Comparison of ENCODE assay signal across 8 mouse cellular contexts in the genomic region with DNA sequence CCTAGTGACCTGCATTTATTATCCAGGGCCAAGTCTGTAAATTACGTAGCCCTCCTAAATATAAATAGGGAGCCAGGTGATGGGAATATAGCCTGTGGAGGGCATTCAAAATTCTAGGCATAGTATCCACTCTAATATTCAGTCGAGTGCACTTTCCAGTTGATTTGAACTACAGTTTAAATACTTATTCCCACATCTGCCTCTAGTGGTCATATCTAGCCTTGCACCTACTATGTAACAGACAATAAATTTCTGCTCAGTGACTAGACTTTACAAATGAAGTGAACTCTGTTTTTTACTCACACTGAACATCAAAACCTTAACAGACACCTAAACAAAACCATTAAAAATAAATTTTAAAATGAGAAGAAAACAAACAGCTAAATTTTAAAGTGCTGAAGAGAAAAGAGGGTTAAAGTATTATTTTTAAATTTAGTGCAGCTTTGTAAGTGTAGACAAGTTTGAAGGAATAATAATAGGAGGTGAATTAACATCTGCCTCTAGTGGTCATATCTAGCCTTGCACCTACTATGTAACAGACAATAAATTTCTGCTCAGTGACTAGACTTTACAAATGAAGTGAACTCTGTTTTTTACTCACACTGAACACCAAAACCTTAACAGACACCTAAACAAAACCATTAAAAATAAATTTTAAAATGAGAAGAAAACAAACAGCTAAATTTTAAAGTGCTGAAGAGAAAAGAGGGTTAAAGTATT. TPM values are rescaled to one million over a fixed set of nuclear protein-coding genes. Genes with fewer than 3 reads are reported as not detected.
DNase-seq lines count a peak whose midpoint lies in the region; ATAC-seq and TF ChIP-seq lines count a peak whose summit lies in the region.
"Not testable (repeated sequence)": the region's sequence is repeated elsewhere in the genome, so short reads cannot be mapped to it uniquely, and the experiment has no call there.

No protein-coding gene starts in this region.

- peak; percentile 48 for DNase-seq in MEL (ENCODE audit: low read depth, low spot score)
- DNase-seq in cerebellum, postnatal 14 days, result peak; percentile 10 to 14
- peak; percentile 1 for DNase-seq in hindbrain, embryonic 11.5 days (ENCODE audit: low spot score)
- DNase-seq in kidney, postnatal 14 days, result peak; percentile 24
- not testable (repeated sequence) for DNase-seq in liver, postnatal 0 days; stomach, postnatal 0 days (ENCODE audit: low spot score)

- not testable (repeated sequence) for H3K9me3 ChIP-seq in MEL (replicated peaks; ENCODE audit: insufficient read depth, low read length); hindbrain, embryonic 11.5 days (ENCODE audit: control insufficient read depth, low read length); liver, postnatal 0 days (ENCODE audit: low read length); stomach, postnatal 0 days (ENCODE audit: control insufficient read depth, low read length)

- not testable (repeated sequence) for H3K27ac ChIP-seq in MEL (ENCODE audit: control insufficient read depth, low read depth, low read length); hindbrain, embryonic 11.5 days (ENCODE audit: low read depth, low read length); liver, postnatal 0 days (ENCODE audit: low read depth); stomach, postnatal 0 days (replicated peaks)

- H3K4me1 ChIP-seq in MEL (ENCODE audit: control insufficient read depth in 1 of 2, insufficient read depth in 2 of 2, low read length in 2 of 2); hindbrain, embryonic 11.5 days (replicated peaks; ENCODE audit: control insufficient read depth, insufficient read depth, low read length); liver, postnatal 0 days (ENCODE audit: insufficient read depth); stomach, postnatal 0 days (replicated peaks; ENCODE audit: control insufficient read depth, insufficient read depth): not testable (repeated sequence)

- H3K4me2 ChIP-seq in hindbrain, embryonic 11.5 days (replicated peaks; ENCODE audit: low read depth, low read length); liver, postnatal 0 days (ENCODE audit: low read depth, low read length); stomach, postnatal 0 days (replicated peaks; ENCODE audit: low read depth): not testable (repeated sequence)

- not testable (repeated sequence) for H3K79me2 ChIP-seq in MEL (ENCODE audit: control insufficient read depth, insufficient read depth, low read length, poor library complexity)

- H3K9ac ChIP-seq in MEL (ENCODE audit: control insufficient read depth, low read depth, low read length, poor library complexity, severe bottlenecking); hindbrain, embryonic 11.5 days (ENCODE audit: low read depth, low read length); liver, postnatal 0 days (replicated peaks); stomach, postnatal 0 days (ENCODE audit: low read length): not testable (repeated sequence)

- 77% methylated on average over 2 of the region's 2 CpGs for WGBS in hindbrain, embryonic 11.5 days
- whole genome bisulfite sequencing in liver, postnatal 0 days (ENCODE audit: insufficient replicate concordance), result 70% methylated on average over 2 of the region's 2 CpGs
- 81% methylated on average over 2 of the region's 2 CpGs for WGBS in stomach, postnatal 0 days

- H3K4me3 ChIP-seq in MEL (ENCODE audit: control insufficient read depth in 1 of 2, insufficient read depth in 1 of 2, low read depth in 2 of 2, low read length in 2 of 2); hindbrain, embryonic 11.5 days (ENCODE audit: low read depth, low read length); liver, postnatal 0 days (ENCODE audit: low read depth, low read length); stomach, postnatal 0 days (ENCODE audit: low read depth, low read length): not testable (repeated sequence)

- TF ChIP-seq CTCF in MEL (IDR thresholded peaks at IDR 0.05 in 2 of 3, conservative IDR thresholded peaks at IDR 0.05 in 1 of 3; ENCODE audit: control insufficient read depth in 1 of 3, insufficient read depth in 1 of 3, low read depth in 2 of 3, low read length in 3 of 3, poor library complexity in 1 of 3, severe bottlenecking in 1 of 3), result peak in 2 of 3 experiments; percentile 21 to 33; a peak in 1 of 6 replicates
- peak; percentile 50 for TF ChIP-seq CTCF in liver, postnatal 0 days (IDR thresholded peaks at IDR 0.05; ENCODE audit: low read depth)
- peak; percentile 50 for TF ChIP-seq CTCF in stomach, postnatal 0 days (IDR thresholded peaks at IDR 0.05; ENCODE audit: low read depth)

- not testable (repeated sequence) for TF ChIP-seq EP300 in MEL (IDR thresholded peaks at IDR 0.05; ENCODE audit: low read depth in 1 of 2, low read length in 2 of 2); liver, postnatal 0 days (IDR thresholded peaks at IDR 0.05; ENCODE audit: low read depth); stomach, postnatal 0 days (optimal IDR thresholded peaks at IDR 0.05)

- ATAC-seq in frontal cortex, adult (ENCODE audit: low TSS enrichment), result peak; percentile 57; the same call in 1 of the 2 replicates
- not testable (repeated sequence) for ATAC-seq in hindbrain, embryonic 11.5 days (ENCODE audit: low FRiP score); stomach, postnatal 0 days (ENCODE audit: low FRiP score, low TSS enrichment)
- ATAC-seq in liver, postnatal 0 days, result peak; percentile 56
- peak; percentile 96 for ATAC-seq in megakaryocyte-erythroid progenitor cell, adult 5-6 weeks (replicated peaks; ENCODE audit: low FRiP score, low TSS enrichment, poor library complexity, severe bottlenecking)

- H3K36me3 ChIP-seq in MEL (ENCODE audit: control insufficient read depth in 1 of 2, insufficient read depth in 2 of 2, low read length in 2 of 2); hindbrain, embryonic 11.5 days (ENCODE audit: control insufficient read depth, insufficient read depth, low read length); liver, postnatal 0 days (replicated peaks; ENCODE audit: insufficient read depth, low read length); stomach, postnatal 0 days (ENCODE audit: control insufficient read depth, insufficient read depth, low read length): not testable (repeated sequence)

- not testable (repeated sequence) for TF ChIP-seq POLR2A in MEL (IDR thresholded peaks at IDR 0.05; ENCODE audit: control insufficient read depth in 1 of 2, insufficient read depth in 1 of 2, low read depth in 1 of 2, low read length in 2 of 2, poor library complexity in 1 of 2)

- H3K27me3 ChIP-seq in MEL (ENCODE audit: control insufficient read depth in 1 of 2, insufficient read depth in 2 of 2, low read length in 2 of 2); hindbrain, embryonic 11.5 days (ENCODE audit: control insufficient read depth, insufficient read depth, low read length); liver, postnatal 0 days (ENCODE audit: insufficient read depth, low read length); stomach, postnatal 0 days (ENCODE audit: control insufficient read depth, insufficient read depth, low read length): not testable (repeated sequence)

- peak; percentile 11 for TF ChIP-seq RAD21 in MEL (IDR thresholded peaks at IDR 0.05; ENCODE audit: low read depth, low read length)

TF ChIP-seq in MEL, 35 proteins besides CTCF, POLR2A, EP300 and RAD21:
- TF ChIP-seq SMC3 (IDR thresholded peaks at IDR 0.05; ENCODE audit: low read depth, low read length), result peak; percentile 21

RNA-seq across cellular contexts. Expression of a gene that starts 24.4 kb away (rescaled TPM):
- total RNA-seq in MEL (2012; rRNA removed), result 12.9 and 13.2 TPM in 2 replicates
- polyA plus RNA-seq in MEL (2012; ENCODE audit: insufficient read depth in 1 of 2, insufficient read length in 2 of 2, low read depth in 1 of 2, low replicate concordance in 2 of 2, missing spikeins in 1 of 2), result 10 to 100 TPM in 1 of 2 experiments, not detected in 1; 30.2 TPM
- polyA plus RNA-seq in hindbrain, embryonic 11.5 days (2014; fragmentation: Nextera tagmentation; extraction: Ambion mirVana), result 42.5 and 54.9 TPM in 2 replicates
- polyA plus RNA-seq in liver, postnatal 0 days (2015; fragmentation: Nextera tagmentation; extraction: Ambion mirVana), result 24.7 and 29.1 TPM in 2 replicates
- 35.9 and 65.4 TPM in 2 replicates for total RNA-seq in megakaryocyte-erythroid progenitor cell, adult 5-6 weeks (2014; fragmentation: Nextera tagmentation)
- total RNA-seq in megakaryocyte-erythroid progenitor cell, adult 5-6 weeks (2017), result 39.5 and 47.3 TPM in 2 replicates
- polyA plus RNA-seq in stomach, postnatal 0 days (2015; fragmentation: Nextera tagmentation; extraction: Ambion mirVana), result 40.0 and 40.3 TPM in 2 replicates
